Mouse (Mus musculus): ENCODE measurements around the gene Mpped2. TPM values are rescaled to one million over a fixed set of nuclear protein-coding genes. Genes with fewer than 3 reads are reported as not detected.

Gene Mpped2
- polyA plus RNA-seq, 1 experiment from 2014 or later = 134 TPM

- Histone ChIP-seq H3K27me3 (peaks cover 7% of the 10 kb centered on the region; the same call in 1 of the 2 replicates), H3K4me1 (replicated peaks) (peaks cover 56% of the 10 kb centered on the region), H3K27ac (peak overlapping the region; percentile 72), H3K9ac (replicated peaks) (no peak overlapping the region), H3K4me2 (0 out of 2 replicates have a peak overlapping the region, but pooled peaks have one; percentile 4), H3K9me3 (no peaks in the 10 kb centered on the region), H3K36me3 (peaks cover 21% of the 10 kb centered on the region), H3K4me3 (replicated peaks) (no peak overlapping the region)
- peak; percentile 72 for ATAC-seq (ENCODE audit: insufficient number of reproducible peaks, insufficient read depth, low FRiP score, low TSS enrichment, low read depth)
- 29% methylated on average over 6 of the region's 6 CpGs for WGBS
Measured at GRCm38 (mm10) chr2:106729951-106730564, 37.0 kb downstream of the Mpped2 start.

GRCm38 (mm10) chr2:106730608-106731007 lies 37.5 kb downstream of the Mpped2 start:
- 75% methylated on average over 8 of the region's 8 CpGs for WGBS
- H3K27me3 ChIP-seq = peaks cover 7% of the 10 kb centered on the region; the same call in 1 of the 2 replicates
- H3K9me3 ChIP-seq = no peaks in the 10 kb centered on the region
- peaks cover 56% of the 10 kb centered on the region for H3K4me1 ChIP-seq (replicated peaks)
- no peak overlapping the region for H3K4me3 ChIP-seq (replicated peaks)
- peak overlapping the region; percentile 72 for H3K27ac ChIP-seq
- H3K9ac ChIP-seq (replicated peaks) = no peak overlapping the region
- 0 out of 2 replicates have a peak overlapping the region, but pooled peaks have one; percentile 4 for H3K4me2 ChIP-seq
- H3K36me3 ChIP-seq = peaks cover 15% of the 10 kb centered on the region
- ATAC-seq (ENCODE audit: insufficient number of reproducible peaks, insufficient read depth, low FRiP score, low TSS enrichment, low read depth) = no peak

- Histone ChIP-seq H3K27ac (no peak overlapping the region), H3K4me3 (replicated peaks) (no peak overlapping the region), H3K9ac (replicated peaks) (no peak overlapping the region), H3K4me1 (replicated peaks) (peaks cover 56% of the 10 kb centered on the region), H3K4me2 (no peak overlapping the region), H3K36me3 (peaks cover 7% of the 10 kb centered on the region; the same call in 1 of the 2 replicates), H3K27me3 (0 out of 2 replicates have a peak, but pooled peaks cover 4% of the 10 kb centered on the region), H3K9me3 (no peaks in the 10 kb centered on the region)
- WGBS = 74% methylated on average over 4 of the region's 4 CpGs
- no peak for ATAC-seq (ENCODE audit: insufficient number of reproducible peaks, insufficient read depth, low FRiP score, low TSS enrichment, low read depth)
Measured at GRCm38 (mm10) chr2:106731478-106731877, 38.4 kb downstream of the Mpped2 start.

GRCm38 (mm10) chr2:106732171-106732570 lies 39.1 kb downstream of the Mpped2 start:
- Histone ChIP-seq H3K9ac (replicated peaks) (no peak overlapping the region), H3K9me3 (no peaks in the 10 kb centered on the region), H3K36me3 (peaks cover 4% of the 10 kb centered on the region; the same call in 1 of the 2 replicates), H3K27ac (no peak overlapping the region), H3K4me2 (no peak overlapping the region), H3K4me3 (replicated peaks) (no peak overlapping the region), H3K27me3 (no peaks in the 10 kb centered on the region), H3K4me1 (replicated peaks) (peaks cover 56% of the 10 kb centered on the region)
- no peak for ATAC-seq (ENCODE audit: insufficient number of reproducible peaks, insufficient read depth, low FRiP score, low TSS enrichment, low read depth)
- 35% methylated on average over 3 of the region's 3 CpGs for WGBS

GRCm38 (mm10) chr2:106733396-106733795 lies 40.3 kb downstream of the Mpped2 start:
- Histone ChIP-seq H3K4me2 (no peak overlapping the region), H3K4me1 (replicated peaks) (peaks cover 47% of the 10 kb centered on the region), H3K4me3 (replicated peaks) (no peak overlapping the region), H3K27me3 (no peaks in the 10 kb centered on the region), H3K27ac (no peak overlapping the region), H3K36me3 (peaks cover 4% of the 10 kb centered on the region; the same call in 1 of the 2 replicates), H3K9ac (replicated peaks) (no peak overlapping the region), H3K9me3 (no peaks in the 10 kb centered on the region)
- WGBS = 74% methylated on average over 5 of the region's 5 CpGs
- ATAC-seq (ENCODE audit: insufficient number of reproducible peaks, insufficient read depth, low FRiP score, low TSS enrichment, low read depth) = no peak

GRCm38 (mm10) chr2:106734004-106734403 lies 40.9 kb downstream of the Mpped2 start:
- Histone ChIP-seq H3K36me3 (peaks cover 7% of the 10 kb centered on the region; the same call in 1 of the 2 replicates), H3K9me3 (no peaks in the 10 kb centered on the region), H3K4me1 (replicated peaks) (peaks cover 44% of the 10 kb centered on the region), H3K27me3 (no peaks in the 10 kb centered on the region), H3K9ac (replicated peaks) (no peak overlapping the region), H3K27ac (no peak overlapping the region), H3K4me2 (no peak overlapping the region), H3K4me3 (replicated peaks) (no peak overlapping the region)
- ATAC-seq (ENCODE audit: insufficient number of reproducible peaks, insufficient read depth, low FRiP score, low TSS enrichment, low read depth) = no peak
- WGBS = 77% methylated on average over 4 of the region's 4 CpGs

- no peak overlapping the region for H3K4me2 ChIP-seq
- H3K27ac ChIP-seq = no peak overlapping the region
- H3K36me3 ChIP-seq = peaks cover 7% of the 10 kb centered on the region; the same call in 1 of the 2 replicates
- H3K4me1 ChIP-seq (replicated peaks) = peaks cover 35% of the 10 kb centered on the region
- H3K9ac ChIP-seq (replicated peaks) = no peak overlapping the region
- no peak overlapping the region for H3K4me3 ChIP-seq (replicated peaks)
- H3K27me3 ChIP-seq = no peaks in the 10 kb centered on the region
- no peak for ATAC-seq (ENCODE audit: insufficient number of reproducible peaks, insufficient read depth, low FRiP score, low TSS enrichment, low read depth)
- 79% methylated on average over 5 of the region's 5 CpGs for whole genome bisulfite sequencing
- no peaks in the 10 kb centered on the region for H3K9me3 ChIP-seq
Measured at GRCm38 (mm10) chr2:106735211-106735610, 42.1 kb downstream of the Mpped2 start.

- Histone ChIP-seq H3K4me3 (replicated peaks) (no peak overlapping the region), H3K36me3 (peaks cover 7% of the 10 kb centered on the region; the same call in 1 of the 2 replicates), H3K9ac (replicated peaks) (no peak overlapping the region), H3K4me1 (replicated peaks) (peaks cover 28% of the 10 kb centered on the region), H3K27me3 (no peaks in the 10 kb centered on the region), H3K4me2 (no peak overlapping the region), H3K9me3 (no peaks in the 10 kb centered on the region), H3K27ac (no peak overlapping the region)
- WGBS = 85% methylated on average over 15 of the region's 15 CpGs
- ATAC-seq (ENCODE audit: insufficient number of reproducible peaks, insufficient read depth, low FRiP score, low TSS enrichment, low read depth) = no peak
Measured at GRCm38 (mm10) chr2:106735792-106736359, 42.8 kb downstream of the Mpped2 start.

GRCm38 (mm10) chr2:106738951-106739350 lies 45.9 kb downstream of the Mpped2 start:
- Histone ChIP-seq H3K4me3 (replicated peaks) (no peak overlapping the region), H3K4me1 (replicated peaks) (peaks cover 4% of the 10 kb centered on the region; the same call in 1 of the 2 replicates), H3K27ac (no peak overlapping the region), H3K9ac (replicated peaks) (no peak overlapping the region), H3K36me3 (peaks cover 11% of the 10 kb centered on the region; the same call in 1 of the 2 replicates), H3K9me3 (no peaks in the 10 kb centered on the region), H3K27me3 (no peaks in the 10 kb centered on the region), H3K4me2 (no peak overlapping the region)
- ATAC-seq (ENCODE audit: insufficient number of reproducible peaks, insufficient read depth, low FRiP score, low TSS enrichment, low read depth) = no peak
- 95% methylated on average over 5 of the region's 5 CpGs for WGBS

- peaks cover 12% of the 10 kb centered on the region; the same call in 1 of the 2 replicates for H3K36me3 ChIP-seq
- H3K9ac ChIP-seq (replicated peaks) = no peak overlapping the region
- H3K4me2 ChIP-seq = no peak overlapping the region
- WGBS = 69% methylated on average over 4 of the region's 4 CpGs
- no peak overlapping the region for H3K27ac ChIP-seq
- peaks cover 15% of the 10 kb centered on the region for H3K4me1 ChIP-seq (replicated peaks)
- ATAC-seq (ENCODE audit: insufficient number of reproducible peaks, insufficient read depth, low FRiP score, low TSS enrichment, low read depth) = no peak
- H3K4me3 ChIP-seq (replicated peaks) = no peak overlapping the region
- no peaks in the 10 kb centered on the region for H3K27me3 ChIP-seq
- no peaks in the 10 kb centered on the region for H3K9me3 ChIP-seq
Measured at GRCm38 (mm10) chr2:106744086-106744485, 51.0 kb downstream of the Mpped2 start.

- no peak overlapping the region for H3K27ac ChIP-seq
- ATAC-seq (ENCODE audit: insufficient number of reproducible peaks, insufficient read depth, low FRiP score, low TSS enrichment, low read depth) = no peak
- H3K4me2 ChIP-seq = no peak overlapping the region
- no peak overlapping the region for H3K4me3 ChIP-seq (replicated peaks)
- peaks cover 20% of the 10 kb centered on the region for H3K4me1 ChIP-seq (replicated peaks)
- WGBS = 13% methylated on average over 14 of the region's 14 CpGs
- H3K9ac ChIP-seq (replicated peaks) = no peak overlapping the region
- no peaks in the 10 kb centered on the region for H3K27me3 ChIP-seq
- H3K9me3 ChIP-seq = no peaks in the 10 kb centered on the region
- peaks cover 12% of the 10 kb centered on the region; the same call in 1 of the 2 replicates for H3K36me3 ChIP-seq
Measured at GRCm38 (mm10) chr2:106744601-106745000, 51.5 kb downstream of the Mpped2 start.
